Mouse (Mus musculus) thymus, adult 2 months (tissue): Measurements from ENCODE around the gene Tcf7l2. TPM values are rescaled to one million over a fixed set of nuclear protein-coding genes. Genes with fewer than 3 reads are reported as not detected.

Experiments
- DNase-seq: peaks from one replicate; pipeline ENCODE4 v3.0.0; 2021
- H3K27ac ChIP-seq: fragments of 200-500 bp; 2 replicates; pipeline ENCODE4 v1.5.1; 2012; ENCODE audit warnings: low read length, control low read depth; ENCODE audit not compliant: control insufficient read depth, insufficient read depth
- H3K27me3 ChIP-seq: fragments of 200-500 bp; 2 replicates; pipeline ENCODE4 v1.6.1; 2012; ENCODE audit warnings: mild to moderate bottlenecking, low read length, moderate library complexity, mixed read lengths; ENCODE audit not compliant: control insufficient read depth, insufficient read depth
- H3K36me3 ChIP-seq: fragments of 200-500 bp; 2 replicates; pipeline ENCODE4 v1.6.1; 2012; ENCODE audit warnings: mild to moderate bottlenecking, low read length, moderate library complexity; ENCODE audit not compliant: control insufficient read depth, insufficient read depth
- H3K4me1 ChIP-seq: fragments of 200-500 bp; replicated peaks from 2 replicates; pipeline ENCODE4 v1.6.1; 2012; ENCODE audit warnings: low read length; ENCODE audit not compliant: control insufficient read depth, insufficient read depth
- H3K4me3 ChIP-seq: fragments of 200-500 bp; 2 replicates; pipeline ENCODE4 v1.5.1; 2012; ENCODE audit warnings: mild to moderate bottlenecking, low read length, control low read depth, moderate library complexity; ENCODE audit not compliant: control insufficient read depth, insufficient read depth
- CTCF ChIP-seq: fragments of 200-500 bp; IDR thresholded peaks from 2 replicates; pipeline ENCODE4 v1.5.1; 2012; ENCODE audit warnings: mild to moderate bottlenecking, control low read depth, low read length, moderate library complexity, borderline replicate concordance; ENCODE audit not compliant: control insufficient read depth, poor library complexity, insufficient read depth; ENCODE audit errors: extremely low read depth
- POLR2A ChIP-seq: fragments of 200-500 bp; IDR thresholded peaks from 2 replicates; pipeline ENCODE4 v1.6.1; 2012; ENCODE audit warnings: mild to moderate bottlenecking, low read length, control low read depth, moderate library complexity; ENCODE audit not compliant: control insufficient read depth, poor library complexity, insufficient read depth; ENCODE audit errors: extremely low read depth
- WGBS: fragments of 180-500 bp; shearing (Covaris S2); methylation state at CpG from one replicate; pipeline ENCODE4 v1.1.7; 2018; 5-methylcytosine and 5-hydroxymethylcytosine counted together
- polyA plus RNA-seq: library from polyadenylated mRNA; depleted of rRNA; stranded (reverse); fragments of >200 nt; gene quantifications from 2 replicates; pipeline ENCODE4 v1.2.3, GENCODE M21; 2012

Tcf7l2 gene
- polyA plus RNA-seq, 1 experiment: 7.6 TPM

GRCm38 (mm10) chr19:55710841-55711240, 30.8 kb upstream of the Tcf7l2 start:
- WGBS: 92% methylated on average over 5 of the region's 5 CpGs

GRCm38 (mm10) chr19:55711701-55712100, 29.9 kb upstream of the Tcf7l2 start:
- TF ChIP-seq CTCF (no peak), POLR2A (no peak)
- Histone ChIP-seq H3K27me3 (no peaks in the 10 kb centered on the region), H3K4me1 (no peaks in the 10 kb centered on the region), H3K4me3 (no peak overlapping the region), H3K36me3 (no peaks in the 10 kb centered on the region), H3K27ac (no peak overlapping the region)
- no peak for DNase-seq
- 89% methylated on average over 5 of the region's 5 CpGs for WGBS

More at GRCm38 (mm10) chr19:55710841-55711240, 30.8 kb upstream of the Tcf7l2 start:
- no peaks in the 10 kb centered on the region for H3K36me3 ChIP-seq
- TF ChIP-seq CTCF (no peak), POLR2A (no peak)
- no peak for DNase-seq
- no peak overlapping the region for H3K27ac ChIP-seq
- no peaks in the 10 kb centered on the region for H3K27me3 ChIP-seq
- no peak overlapping the region for H3K4me3 ChIP-seq
- H3K4me1 ChIP-seq: no peaks in the 10 kb centered on the region

GRCm38 (mm10) chr19:55712678-55713077, 28.9 kb upstream of the Tcf7l2 start:
- WGBS: 97% methylated on average over 2 of the region's 2 CpGs
- Histone ChIP-seq H3K4me1 (no peaks in the 10 kb centered on the region), H3K27ac (no peak overlapping the region), H3K36me3 (no peaks in the 10 kb centered on the region), H3K27me3 (no peaks in the 10 kb centered on the region), H3K4me3 (no peak overlapping the region)
- TF ChIP-seq CTCF: no peak
- no peak for DNase-seq

- Histone ChIP-seq H3K27me3 (no peaks in the 10 kb centered on the region), H3K36me3 (no peaks in the 10 kb centered on the region), H3K4me1 (no peaks in the 10 kb centered on the region), H3K4me3 (no peak overlapping the region), H3K27ac (no peak overlapping the region)
- TF ChIP-seq POLR2A: no peak
- no peak for TF ChIP-seq CTCF
- WGBS: 54% methylated on average over 4 of the region's 4 CpGs
- DNase-seq: no peak
These were observed 27.6 kb upstream of the Tcf7l2 start for GRCm38 (mm10) chr19:55714015-55714414.

- TF ChIP-seq POLR2A: no peak
These were observed 27.0 kb upstream of the Tcf7l2 start for GRCm38 (mm10) chr19:55714665-55715064.

GRCm38 (mm10) chr19:55719083-55719482, 22.5 kb upstream of the Tcf7l2 start:
- no peaks in the 10 kb centered on the region for H3K27me3 ChIP-seq
- no peak overlapping the region for H3K27ac ChIP-seq
- TF ChIP-seq CTCF (no peak), POLR2A (no peak)
- no peaks in the 10 kb centered on the region for H3K36me3 ChIP-seq
- no peaks in the 10 kb centered on the region for H3K4me1 ChIP-seq
- no peak for DNase-seq
- 95% methylated on average over 6 of the region's 6 CpGs for WGBS
- H3K4me3 ChIP-seq: no peak overlapping the region

More at GRCm38 (mm10) chr19:55714665-55715064, 27.0 kb upstream of the Tcf7l2 start:
- 87% methylated on average over 3 of the region's 3 CpGs for WGBS
- H3K36me3 ChIP-seq: no peaks in the 10 kb centered on the region
- no peaks in the 10 kb centered on the region for H3K4me1 ChIP-seq
- H3K27ac ChIP-seq: no peak overlapping the region
- no peak for DNase-seq
- H3K4me3 ChIP-seq: no peak overlapping the region
- no peaks in the 10 kb centered on the region for H3K27me3 ChIP-seq
